Mouse (Mus musculus) liver, adult 2 months (tissue): ENCODE results near the gene Amhr2.

Experiments
- CTCF ChIP-seq: fragments of 200-500 bp; IDR thresholded peaks from 2 replicates; pipeline ENCODE4 v1.5.1; 2011; ENCODE audit warnings: low read depth, low read length, control low read depth
- POLR2A ChIP-seq: fragments of 200-500 bp; IDR thresholded peaks from 2 replicates; pipeline ENCODE4 v1.6.1; 2011; ENCODE audit warnings: low read length, control low read depth; ENCODE audit not compliant: insufficient read depth; ENCODE audit errors: extremely low read depth

- TF ChIP-seq CTCF = no peak
- TF ChIP-seq POLR2A = no peak
Measured at GRCm38 (mm10) chr15:102402210-102402609, 43.0 kb upstream of the Amhr2 start.
